Mouse (Mus musculus): ENCODE measurements around the gene Sprr2e.

Gene Sprr2e
- long read RNA-seq, experiment 1: 0 reads
- long read RNA-seq, experiment 2: 0 reads

GRCm38 (mm10) chr3:92351843-92352242 is at the start of gene Sprr2e:
Gene Sprr2e (plus strand): TSS chr3:92352143.
- intact Hi-C loops (cut with DNase I): no loop called here

GRCm38 (mm10) chr3:92307406-92307805 is 44.5 kb upstream of the Sprr2e start:
- intact Hi-C loops (cut with DNase I): no loop called here

DNA sequence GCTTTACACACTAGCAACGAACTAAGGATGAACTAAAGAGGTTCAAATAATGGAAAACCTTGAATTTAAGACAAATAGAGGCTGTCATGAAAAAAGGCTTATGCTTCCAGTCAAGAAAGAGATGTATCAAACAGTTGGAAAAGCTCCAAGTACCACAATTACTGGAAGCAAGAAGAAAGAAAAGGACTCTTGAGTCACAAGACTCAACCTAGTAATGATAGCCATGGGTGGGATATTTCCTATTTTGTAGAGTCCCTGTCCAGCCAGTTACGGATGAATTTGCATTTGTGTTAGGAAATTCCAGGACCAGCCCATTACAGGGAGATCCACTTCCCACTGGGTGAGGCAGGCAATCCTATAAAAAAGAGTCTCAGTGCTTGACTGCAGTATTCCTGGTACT is 35.6 kb upstream of the Sprr2e start, which contains the start of gene Sprr2b:
TSS of gene Sprr2b (plus strand) at position 301 of the 400 bp plus-strand sequence.
- intact Hi-C loops (cut with DNase I): no loop called here

DNA sequence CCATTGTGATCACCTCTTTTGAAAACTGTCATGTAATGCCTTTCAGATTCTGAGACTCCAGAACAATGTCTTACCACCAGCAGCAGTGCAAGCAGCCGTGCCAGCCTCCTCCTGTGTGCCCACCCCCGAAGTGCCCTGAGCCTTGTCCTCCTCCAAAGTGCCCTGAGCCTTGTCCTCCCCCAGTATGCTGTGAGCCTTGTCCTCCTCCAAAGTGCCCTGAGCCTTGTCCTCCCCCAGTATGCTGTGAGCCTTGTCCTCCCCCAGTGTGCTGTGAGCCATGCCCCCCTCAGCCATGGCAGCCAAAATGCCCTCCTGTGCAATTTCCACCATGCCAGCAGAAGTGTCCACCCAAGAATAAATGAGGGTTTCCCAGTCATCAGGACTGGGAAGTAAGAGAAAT is 34.6 kb upstream of the Sprr2e start:
- intact Hi-C loops (cut with DNase I): no loop called here

- intact Hi-C loops (cut with DNase I): no loop called here
Observed at GRCm38 (mm10) chr3:92336278-92336677, 15.7 kb upstream of the Sprr2e start.

GRCm38 (mm10) chr3:92338840-92339239 is 13.1 kb upstream of the Sprr2e start, which contains the start of gene Sprr2d:
Gene Sprr2d (plus strand): TSS chr3:92339140.
- intact Hi-C loops (cut with DNase I): no loop called here

GRCm38 (mm10) chr3:92361619-92362018 is 9.7 kb downstream of the Sprr2e start:
- intact Hi-C loops (cut with DNase I): no loop called here

DNA sequence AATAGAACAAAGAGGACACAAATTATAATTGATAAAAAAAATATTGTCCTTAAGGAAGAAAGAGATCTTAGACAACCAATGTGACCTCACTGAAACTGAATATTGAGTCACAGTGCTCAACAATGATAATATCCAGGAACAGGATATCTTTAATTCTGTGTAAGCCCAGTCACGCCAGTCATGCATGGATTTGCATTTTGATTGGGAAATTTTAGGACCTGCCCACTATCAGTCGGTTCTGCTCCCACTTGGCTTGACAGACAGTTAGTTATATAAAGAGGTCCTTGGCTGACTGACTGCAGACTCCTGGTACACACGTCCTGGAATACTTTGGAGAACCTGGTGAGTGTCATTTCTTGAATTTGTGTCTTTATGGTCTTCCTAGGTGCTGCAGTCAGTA is 12.9 kb downstream of the Sprr2e start, which contains the start of gene Sprr2f:
TSS of gene Sprr2f (plus strand) at position 301 of the 400 bp plus-strand sequence.
- intact Hi-C loops (cut with DNase I): no loop called here

GRCm38 (mm10) chr3:92373613-92374012 is 21.7 kb downstream of the Sprr2e start:
- intact Hi-C loops (cut with DNase I): no loop called here

GRCm38 (mm10) chr3:92385385-92385784 is 33.4 kb downstream of the Sprr2e start, which contains the start of gene Sprr2h:
Gene Sprr2h (plus strand): TSS chr3:92385685.
- intact Hi-C loops (cut with DNase I): no loop called here

DNA sequence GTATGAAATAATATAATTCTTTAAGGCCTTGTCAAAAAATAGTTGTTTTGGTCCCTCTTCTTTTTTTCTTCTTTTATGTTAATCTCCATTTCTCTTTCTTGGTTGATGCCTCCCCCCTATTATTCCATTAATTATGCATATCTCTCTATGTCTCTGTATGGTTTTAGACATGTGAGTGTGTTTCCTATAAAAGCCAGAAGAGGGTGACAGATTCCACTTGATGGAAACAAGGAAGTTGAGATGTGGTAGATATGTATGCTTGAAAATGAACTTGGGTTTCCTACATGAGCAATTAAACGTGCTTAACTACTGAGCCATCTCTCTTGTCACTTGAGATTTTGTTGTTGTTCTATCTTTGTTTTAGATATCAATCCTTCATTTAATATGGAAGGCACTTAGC is 42.4 kb downstream of the Sprr2e start:
- intact Hi-C loops (cut with DNase I): loop anchor here (2.0 to 10.0 kb wide), 2 partner anchors 116 to 240 kb away; no protein-coding TSS in a partner anchor

Measured in adrenal gland (tissue).